Mouse (Mus musculus): ENCODE measurements at regions not wholly inside any gene's neighbourhood (a gene's known extent, or its start where the extent isn't known, plus 50 kb on each side); places are given as distances from the start of the nearest gene placed in this dataset.
"Not testable (repeated sequence)": the region's sequence is repeated elsewhere in the genome, so short reads cannot be mapped to it uniquely, and the experiment has no call there.

- not testable (repeated sequence) for DNase-seq
Measured at GRCm38 (mm10) chr2:94849097-94849496, 411.2 kb upstream of the Api5 start.

- DNase-seq: peak; percentile 11
Measured at GRCm38 (mm10) chr2:94846394-94846793, 408.5 kb upstream of the Api5 start.

Data from kidney, postnatal 14 days (tissue).